Mouse (Mus musculus): ENCODE results near the gene Gm20388. TPM values are rescaled to one million over a fixed set of nuclear protein-coding genes. Genes with fewer than 3 reads are reported as not detected.

Gene Gm20388
- polyA plus RNA-seq, 1 experiment = 49.7 TPM

GRCm38 (mm10) chr8:124250255-124250654 lies 4339.6 kb downstream of the Gm20388 start:
- no peak for DNase-seq
- peaks cover 37% of the 10 kb centered on the region for H3K4me1 ChIP-seq (ENCODE audit: control insufficient read depth, insufficient read depth, low read length)
- H3K36me3 ChIP-seq (ENCODE audit: control insufficient read depth, insufficient read depth, low read length) = no peaks in the 10 kb centered on the region
- H3K4me3 ChIP-seq (ENCODE audit: insufficient read depth, low read depth, low read length) = no peak overlapping the region
- TF ChIP-seq CTCF (conservative IDR thresholded peaks at IDR 0.05; ENCODE audit: insufficient read depth, insufficient read length, low read depth, low read length) (no peak), POLR2A (IDR thresholded peaks at IDR 0.05; ENCODE audit: low read depth, low read length) (no peak)
- H3K27me3 ChIP-seq (replicated peaks; ENCODE audit: control insufficient read depth, insufficient read depth, low read length) = no peaks in the 10 kb centered on the region
- WGBS = 51% methylated on average over 3 of the region's 3 CpGs
- H3K27ac ChIP-seq (ENCODE audit: insufficient read depth, low read depth, low read length) = no peak overlapping the region

- Histone ChIP-seq H3K4me3 (ENCODE audit: insufficient read depth, low read depth, low read length) (no peak overlapping the region), H3K27ac (ENCODE audit: insufficient read depth, low read depth, low read length) (no peak overlapping the region), H3K27me3 (replicated peaks; ENCODE audit: control insufficient read depth, insufficient read depth, low read length) (no peaks in the 10 kb centered on the region), H3K36me3 (ENCODE audit: control insufficient read depth, insufficient read depth, low read length) (no peaks in the 10 kb centered on the region), H3K4me1 (ENCODE audit: control insufficient read depth, insufficient read depth, low read length) (peaks cover 37% of the 10 kb centered on the region)
- 11% methylated on average over 4 of the region's 4 CpGs for WGBS
- no peak for TF ChIP-seq CTCF (conservative IDR thresholded peaks at IDR 0.05; ENCODE audit: insufficient read depth, insufficient read length, low read depth, low read length)
- no peak for TF ChIP-seq POLR2A (IDR thresholded peaks at IDR 0.05; ENCODE audit: low read depth, low read length)
- DNase-seq = peak; percentile 66
Observed at GRCm38 (mm10) chr8:124250785-124251184, 4340.1 kb downstream of the Gm20388 start.

- DNase-seq = peak; percentile 86
- Histone ChIP-seq H3K27me3 (replicated peaks; ENCODE audit: control insufficient read depth, insufficient read depth, low read length) (no peaks in the 10 kb centered on the region), H3K27ac (ENCODE audit: insufficient read depth, low read depth, low read length) (0 out of 2 replicates have a peak overlapping the region, but pooled peaks have one; percentile 5), H3K36me3 (ENCODE audit: control insufficient read depth, insufficient read depth, low read length) (no peaks in the 10 kb centered on the region), H3K4me3 (ENCODE audit: insufficient read depth, low read depth, low read length) (no peak overlapping the region), H3K4me1 (ENCODE audit: control insufficient read depth, insufficient read depth, low read length) (peaks cover 41% of the 10 kb centered on the region)
- WGBS = 53% methylated on average over 5 of the region's 5 CpGs
- TF ChIP-seq CTCF (conservative IDR thresholded peaks at IDR 0.05; ENCODE audit: insufficient read depth, insufficient read length, low read depth, low read length) (no peak), POLR2A (IDR thresholded peaks at IDR 0.05; ENCODE audit: low read depth, low read length) (no peak)
Observed at GRCm38 (mm10) chr8:124252533-124252950, 4341.9 kb downstream of the Gm20388 start.

GRCm38 (mm10) chr8:124253939-124254338 lies 4343.3 kb downstream of the Gm20388 start:
- no peak overlapping the region for H3K4me3 ChIP-seq (ENCODE audit: insufficient read depth, low read depth, low read length)
- WGBS = 82% methylated on average over 6 of the region's 6 CpGs
- no peak for TF ChIP-seq CTCF (conservative IDR thresholded peaks at IDR 0.05; ENCODE audit: insufficient read depth, insufficient read length, low read depth, low read length)
- no peak for TF ChIP-seq POLR2A (IDR thresholded peaks at IDR 0.05; ENCODE audit: low read depth, low read length)
- H3K27me3 ChIP-seq (replicated peaks; ENCODE audit: control insufficient read depth, insufficient read depth, low read length) = no peaks in the 10 kb centered on the region
- no peak overlapping the region for H3K27ac ChIP-seq (ENCODE audit: insufficient read depth, low read depth, low read length)
- no peak for DNase-seq
- no peaks in the 10 kb centered on the region for H3K36me3 ChIP-seq (ENCODE audit: control insufficient read depth, insufficient read depth, low read length)
- peaks cover 38% of the 10 kb centered on the region for H3K4me1 ChIP-seq (ENCODE audit: control insufficient read depth, insufficient read depth, low read length)

GRCm38 (mm10) chr8:124256841-124257240 lies 4346.2 kb downstream of the Gm20388 start:
- WGBS = 66% methylated on average over 9 of the region's 9 CpGs
- no peaks in the 10 kb centered on the region for H3K36me3 ChIP-seq (ENCODE audit: control insufficient read depth, insufficient read depth, low read length)
- no peak for TF ChIP-seq CTCF (conservative IDR thresholded peaks at IDR 0.05; ENCODE audit: insufficient read depth, insufficient read length, low read depth, low read length)
- TF ChIP-seq POLR2A (IDR thresholded peaks at IDR 0.05; ENCODE audit: low read depth, low read length) = no peak
- no peak for DNase-seq
- no peak overlapping the region for H3K4me3 ChIP-seq (ENCODE audit: insufficient read depth, low read depth, low read length)
- H3K4me1 ChIP-seq (ENCODE audit: control insufficient read depth, insufficient read depth, low read length) = peaks cover 26% of the 10 kb centered on the region
- no peaks in the 10 kb centered on the region for H3K27me3 ChIP-seq (replicated peaks; ENCODE audit: control insufficient read depth, insufficient read depth, low read length)
- 0 out of 2 replicates have a peak overlapping the region, but pooled peaks have one; percentile 9 for H3K27ac ChIP-seq (ENCODE audit: insufficient read depth, low read depth, low read length)

GRCm38 (mm10) chr8:124257363-124257762 lies 4346.7 kb downstream of the Gm20388 start:
- 9% methylated on average over 10 of the region's 10 CpGs for WGBS
- H3K4me1 ChIP-seq (ENCODE audit: control insufficient read depth, insufficient read depth, low read length) = peaks cover 23% of the 10 kb centered on the region
- no peaks in the 10 kb centered on the region for H3K36me3 ChIP-seq (ENCODE audit: control insufficient read depth, insufficient read depth, low read length)
- peak; percentile 87 for DNase-seq
- H3K27ac ChIP-seq (ENCODE audit: insufficient read depth, low read depth, low read length) = 0 out of 2 replicates have a peak overlapping the region, but pooled peaks have one; percentile 9
- TF ChIP-seq POLR2A (IDR thresholded peaks at IDR 0.05; ENCODE audit: low read depth, low read length) = no peak
- no peak for TF ChIP-seq CTCF (conservative IDR thresholded peaks at IDR 0.05; ENCODE audit: insufficient read depth, insufficient read length, low read depth, low read length)
- H3K27me3 ChIP-seq (replicated peaks; ENCODE audit: control insufficient read depth, insufficient read depth, low read length) = no peaks in the 10 kb centered on the region
- H3K4me3 ChIP-seq (ENCODE audit: insufficient read depth, low read depth, low read length) = no peak overlapping the region

- DNase-seq = no peak
Observed at GRCm38 (mm10) chr8:124259146-124259545, 4348.5 kb downstream of the Gm20388 start.

More at GRCm38 (mm10) chr8:124259146-124259545, 4348.5 kb downstream of the Gm20388 start:
- no peak overlapping the region for H3K27ac ChIP-seq (ENCODE audit: insufficient read depth, low read depth, low read length)
- no peaks in the 10 kb centered on the region for H3K27me3 ChIP-seq (replicated peaks; ENCODE audit: control insufficient read depth, insufficient read depth, low read length)
- H3K4me1 ChIP-seq (ENCODE audit: control insufficient read depth, insufficient read depth, low read length) = peaks cover 25% of the 10 kb centered on the region
- 83% methylated on average over 4 of the region's 4 CpGs for WGBS
- TF ChIP-seq POLR2A (IDR thresholded peaks at IDR 0.05; ENCODE audit: low read depth, low read length) (no peak), CTCF (conservative IDR thresholded peaks at IDR 0.05; ENCODE audit: insufficient read depth, insufficient read length, low read depth, low read length) (no peak)
- no peaks in the 10 kb centered on the region for H3K36me3 ChIP-seq (ENCODE audit: control insufficient read depth, insufficient read depth, low read length)
- H3K4me3 ChIP-seq (ENCODE audit: insufficient read depth, low read depth, low read length) = no peak overlapping the region

Data from kidney, adult 2 months (tissue).